Mouse (Mus musculus) E14TG2a.4 (cell line): ENCODE measurements around the gene Clpx.

Experiments
- CTCF ChIP-seq: conservative IDR thresholded peaks from 2 replicates; pipeline ENCODE4 v1.5.1; 2014; ENCODE audit warnings: low read length
- NANOG ChIP-seq: IDR thresholded peaks from 2 replicates; pipeline ENCODE4 v1.6.1; 2014; ENCODE audit warnings: borderline replicate concordance, low read length, mixed read lengths

- TF ChIP-seq CTCF (no peak), NANOG (no peak)
These were observed 14.0 kb downstream of the Clpx start for GRCm38 (mm10) chr9:65308011-65308410.
